Mouse (Mus musculus) hindbrain, embryonic 16.5 days (tissue): ENCODE measurements at regions not wholly inside any gene's neighbourhood (a gene's known extent, or its start where the extent isn't known, plus 50 kb on each side); places are given as distances from the start of the nearest gene placed in this dataset.

Source experiments
- ATAC-seq: fragments of 200-750 bp; cut with Nextera tagmentation; 2 replicates; pipeline ENCODE4 v1.8.0; 2017; ENCODE audit warnings: moderate TSS enrichment, moderate library complexity
- H3K27ac ChIP-seq: fragments of 300-500 bp; sonication (generic); 2 replicates; pipeline ENCODE4 v1.5.1; 2014; ENCODE audit warnings: low read depth, mild to moderate bottlenecking, control low read depth, low read length, moderate library complexity
- H3K27me3 ChIP-seq: fragments of 300-500 bp; sonication (generic); replicated peaks from 2 replicates; pipeline ENCODE4 v1.6.1; 2014; ENCODE audit warnings: low read length; ENCODE audit not compliant: control insufficient read depth, insufficient read depth
- H3K36me3 ChIP-seq: fragments of 300-500 bp; sonication (generic); 2 replicates; pipeline ENCODE4 v1.6.1; 2014; ENCODE audit warnings: mild to moderate bottlenecking, low read length, moderate library complexity, mixed read lengths; ENCODE audit not compliant: control insufficient read depth, insufficient read depth
- H3K4me1 ChIP-seq: fragments of 300-500 bp; sonication (generic); 2 replicates; pipeline ENCODE4 v1.6.1; 2014; ENCODE audit warnings: low read depth, low read length; ENCODE audit not compliant: control insufficient read depth, insufficient read depth
- H3K4me2 ChIP-seq: fragments of 300-500 bp; sonication (generic); 2 replicates; pipeline ENCODE4 v1.6.1; 2014; ENCODE audit warnings: mild to moderate bottlenecking, low read length, control low read depth, moderate library complexity
- H3K4me3 ChIP-seq: fragments of 300-500 bp; sonication (generic); 2 replicates; pipeline ENCODE4 v1.5.1; 2014; ENCODE audit warnings: mild to moderate bottlenecking, low read length, control low read depth, moderate library complexity
- H3K9ac ChIP-seq: fragments of 300-500 bp; sonication (generic); 2 replicates; pipeline ENCODE4 v1.6.1; 2014; ENCODE audit warnings: low read depth, mild to moderate bottlenecking, control low read depth, low read length, moderate library complexity
- H3K9me3 ChIP-seq: fragments of 300-500 bp; sonication (generic); 2 replicates; pipeline ENCODE4 v1.6.1; 2014; ENCODE audit warnings: mild to moderate bottlenecking, low read length, moderate library complexity; ENCODE audit not compliant: control insufficient read depth
- WGBS: fragments of 180-500 bp; shearing (Covaris S2); extraction: QIAGEN DNeasy Blood & Tissue Kit; methylation state at CpG from one replicate; pipeline ENCODE4 v1.1.7; 2014; 5-methylcytosine and 5-hydroxymethylcytosine counted together

DNA sequence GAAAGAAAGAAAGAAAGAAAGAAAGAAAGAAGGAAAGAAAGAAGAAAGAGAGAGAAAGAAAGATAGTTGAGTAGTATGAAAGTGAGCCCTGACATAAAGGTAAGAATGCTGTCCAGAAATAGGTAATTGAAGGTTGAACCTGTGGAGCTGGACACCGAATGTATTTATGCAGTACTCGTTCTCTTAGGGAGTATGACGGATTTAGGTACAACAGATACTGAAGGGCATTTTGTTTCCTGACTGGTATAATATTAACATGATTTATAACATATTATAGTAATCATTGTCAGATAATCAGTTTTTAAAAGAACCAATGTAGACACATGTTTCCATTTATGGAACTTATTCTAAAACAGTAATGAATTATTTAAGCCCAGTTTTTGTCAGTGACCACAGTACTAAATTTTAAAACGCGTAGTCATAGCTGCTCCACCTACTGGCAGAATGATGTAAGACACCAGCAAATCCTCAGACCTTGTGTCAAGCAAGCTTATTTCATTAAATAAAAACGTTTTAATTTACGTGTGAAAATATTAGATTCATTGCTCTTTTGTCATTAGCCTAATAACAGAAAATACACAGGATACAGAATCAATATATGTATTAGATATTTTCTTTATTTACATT is 191.0 kb downstream of the Vgll3 start:
- Histone ChIP-seq H3K36me3 (no peaks in the 10 kb centered on the region), H3K4me2 (no peak overlapping the region), H3K27ac (no peak overlapping the region), H3K9me3 (no peaks in the 10 kb centered on the region), H3K4me1 (no peaks in the 10 kb centered on the region), H3K4me3 (no peak overlapping the region), H3K9ac (no peak overlapping the region), H3K27me3 (no peaks in the 10 kb centered on the region)
- 52% methylated on average over 7 of the region's 7 CpGs for WGBS
- ATAC-seq = peak; percentile 52; the same call in 1 of the 2 replicates

DNA sequence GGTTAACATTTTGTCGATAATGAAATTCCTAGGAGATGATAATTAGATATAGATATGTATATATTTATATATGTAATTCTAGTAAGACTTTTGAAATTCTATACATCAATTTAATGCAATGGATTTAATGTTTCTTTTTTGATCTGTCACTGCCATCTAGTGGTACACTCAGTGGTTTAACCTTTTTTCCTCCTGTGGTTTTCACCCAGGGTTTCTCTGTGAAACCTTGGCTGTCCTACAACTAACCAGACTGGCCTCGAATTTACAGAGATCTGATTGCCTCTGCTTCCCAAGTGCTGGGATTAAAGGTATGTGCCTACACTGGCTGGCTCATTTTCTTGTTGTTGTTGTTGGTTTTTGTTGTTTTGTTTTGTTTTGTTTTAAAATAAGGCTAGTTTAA is 198.6 kb downstream of the Vgll3 start:
- Histone ChIP-seq H3K27me3 (no peaks in the 10 kb centered on the region), H3K4me2 (no peak overlapping the region), H3K4me1 (no peaks in the 10 kb centered on the region), H3K9me3 (no peaks in the 10 kb centered on the region), H3K9ac (no peak overlapping the region), H3K27ac (no peak overlapping the region), H3K4me3 (no peak overlapping the region), H3K36me3 (no peaks in the 10 kb centered on the region)
- 20% methylated on average over 2 of the region's 2 CpGs for WGBS
- no peak for ATAC-seq

- no peaks in the 10 kb centered on the region for H3K36me3 ChIP-seq
- H3K4me2 ChIP-seq = no peak overlapping the region
- ATAC-seq = no peak
- H3K4me1 ChIP-seq = no peaks in the 10 kb centered on the region
- no peak overlapping the region for H3K27ac ChIP-seq
- H3K9me3 ChIP-seq = no peaks in the 10 kb centered on the region
- H3K27me3 ChIP-seq = no peaks in the 10 kb centered on the region
- 38% methylated on average over 5 of the region's 5 CpGs for WGBS
- H3K9ac ChIP-seq = no peak overlapping the region
- no peak overlapping the region for H3K4me3 ChIP-seq
These were observed 200.0 kb downstream of the Vgll3 start for GRCm38 (mm10) chr16:66014861-66015602.

GRCm38 (mm10) chr16:66017040-66017439 is 202.0 kb downstream of the Vgll3 start:
- ATAC-seq = no peak
- Histone ChIP-seq H3K27ac (no peak overlapping the region), H3K27me3 (no peaks in the 10 kb centered on the region), H3K4me3 (no peak overlapping the region), H3K4me1 (no peaks in the 10 kb centered on the region), H3K4me2 (no peak overlapping the region), H3K9ac (no peak overlapping the region), H3K36me3 (no peaks in the 10 kb centered on the region), H3K9me3 (no peaks in the 10 kb centered on the region)
- 90% methylated on average over 2 of the region's 2 CpGs for WGBS

- no peak overlapping the region for H3K9ac ChIP-seq
- no peaks in the 10 kb centered on the region for H3K27me3 ChIP-seq
- H3K4me2 ChIP-seq = no peak overlapping the region
- 65% methylated on average over 2 of the region's 2 CpGs for WGBS
- H3K27ac ChIP-seq = no peak overlapping the region
- H3K4me1 ChIP-seq = no peaks in the 10 kb centered on the region
- no peaks in the 10 kb centered on the region for H3K9me3 ChIP-seq
- no peak for ATAC-seq
- no peak overlapping the region for H3K4me3 ChIP-seq
- no peaks in the 10 kb centered on the region for H3K36me3 ChIP-seq
These were observed 208.3 kb downstream of the Vgll3 start for GRCm38 (mm10) chr16:66023397-66023796.
